Mouse (Mus musculus): ENCODE measurements around the gene Popdc2. TPM values are rescaled to one million over a fixed set of nuclear protein-coding genes. Genes with fewer than 3 reads are reported as not detected.

Popdc2 gene
- under 1 TPM; 0.55 to 0.63 TPM for total RNA-seq (2023)

GRCm38 (mm10) chr16:38361933-38362332 lies at the start of gene Popdc2:
Gene Popdc2, plus strand, starts transcription at chr16:38362209.

GRCm38 (mm10) chr16:38341396-38342324 lies 20.3 kb upstream of the Popdc2 start, which contains the start of gene Maats1:
Gene Maats1, minus strand, starts transcription at chr16:38342143.

GRCm38 (mm10) chr16:38346529-38347325 lies 15.3 kb upstream of the Popdc2 start, which contains the start of the genes Cox17 and Gm21987:
Gene Cox17, plus strand, starts transcription at chr16:38346991.
Gene Gm21987, plus strand, starts transcription at chr16:38347040.

Other genes starting within 250 kb of the Popdc2 start
- not detected for gene Nr1i2, start 67.4 kb upstream of the Popdc2 start, total RNA-seq (2023)
- under 1 TPM in 1 of 2 experiments, not detected in 1; 0.21 TPM for gene Maats1, start 20.1 kb upstream of the Popdc2 start, total RNA-seq (2023)
- 10 to 100 TPM; 57.9 to 79.1 TPM for gene Cox17, start 15.2 kb upstream of the Popdc2 start, total RNA-seq (2023)
- not detected for gene Gm21987, start 15.2 kb upstream of the Popdc2 start, total RNA-seq (2023)
- under 1 TPM; 0.39 to 0.52 TPM for gene Pla1a, start 70.9 kb downstream of the Popdc2 start, total RNA-seq (2023)
- gene Adprh, start 90.5 kb downstream of the Popdc2 start, total RNA-seq (2023) = 10 to 100 TPM; 35.0 to 40.3 TPM
- 10 to 100 TPM; 26.4 to 27.6 TPM for gene Cd80, start 93.4 kb downstream of the Popdc2 start, total RNA-seq (2023)
- gene Timmdc1, start 160.5 kb downstream of the Popdc2 start, total RNA-seq (2023) = 10 to 100 TPM; 12.8 to 15.5 TPM
- gene Poglut1, start 188.0 kb downstream of the Popdc2 start, total RNA-seq (2023) = 10 to 100 TPM; 25.9 to 26.0 TPM
- 10 to 100 TPM; 49.3 to 59.9 TPM for gene Tmem39a, start 196.5 kb downstream of the Popdc2 start, total RNA-seq (2023)